Mouse (Mus musculus): Measurements from ENCODE around the gene Iqcf1. TPM values are rescaled to one million over a fixed set of nuclear protein-coding genes. Genes with fewer than 3 reads are reported as not detected.

Gene Iqcf1
- total RNA-seq, 2 experiments from 2014 or later, result not detected

- Histone ChIP-seq H3K4me3 (no peak overlapping the region), H3K27ac (no peak overlapping the region)
- no peak for TF ChIP-seq CTCF (IDR thresholded peaks at IDR 0.05)
- DNase-seq, result no peak
- intact Hi-C loops (cut with DNase I), result no loop called here
These were observed 13.8 kb downstream of the Iqcf1 start for GRCm38 (mm10) chr9:106513566-106513965.

GRCm38 (mm10) chr9:106514273-106514672 is 14.5 kb downstream of the Iqcf1 start, which contains the start of gene Iqcf5:
Gene Iqcf5, plus strand, starts transcription at chr9:106514573.
- intact Hi-C loops (cut with DNase I), result no loop called here
- DNase-seq, result no peak
- no peak for TF ChIP-seq CTCF (IDR thresholded peaks at IDR 0.05)
- Histone ChIP-seq H3K4me3 (no peak within 1 kb of the TSS), H3K27ac (no peak within 1 kb of the TSS)

GRCm38 (mm10) chr9:106519433-106519832 is 19.7 kb downstream of the Iqcf1 start:
- Histone ChIP-seq H3K4me3 (no peak overlapping the region), H3K27ac (no peak overlapping the region)
- DNase-seq, result no peak
- TF ChIP-seq CTCF (IDR thresholded peaks at IDR 0.05), result no peak
- intact Hi-C loops (cut with DNase I), result no loop called here

- intact Hi-C loops (cut with DNase I), result no loop called here
- Histone ChIP-seq H3K4me3 (no peak overlapping the region), H3K27ac (no peak overlapping the region)
- DNase-seq, result no peak
- TF ChIP-seq CTCF (IDR thresholded peaks at IDR 0.05), result no peak
These were observed 20.1 kb downstream of the Iqcf1 start for GRCm38 (mm10) chr9:106519909-106520308.

GRCm38 (mm10) chr9:106531833-106532232 is 32.1 kb downstream of the Iqcf1 start:
- H3K4me3 ChIP-seq, result no peak overlapping the region
- DNase-seq, result no peak
- intact Hi-C loops (cut with DNase I), result no loop called here
- H3K27ac ChIP-seq, result no peak overlapping the region
- TF ChIP-seq CTCF (IDR thresholded peaks at IDR 0.05), result peak; percentile 68

- Histone ChIP-seq H3K4me3 (no peak overlapping the region), H3K27ac (no peak overlapping the region)
- intact Hi-C loops (cut with DNase I), result no loop called here
- DNase-seq, result no peak
- TF ChIP-seq CTCF (IDR thresholded peaks at IDR 0.05), result no peak
These were observed 34.5 kb downstream of the Iqcf1 start for GRCm38 (mm10) chr9:106534296-106534695.

- DNase-seq, result no peak
- Histone ChIP-seq H3K4me3 (no peak overlapping the region), H3K27ac (no peak overlapping the region)
- TF ChIP-seq CTCF (IDR thresholded peaks at IDR 0.05), result no peak
- intact Hi-C loops (cut with DNase I), result no loop called here
These were observed 35.2 kb downstream of the Iqcf1 start for GRCm38 (mm10) chr9:106534975-106535374.

Other genes with a start within 250 kb of the Iqcf1 start
- gene Poc1a, start 218.9 kb upstream of the Iqcf1 start, total RNA-seq (2021), result 1 to 10 TPM; 1.4 to 2.1 TPM
- 10 to 100 TPM; 26.6 to 34.6 TPM for gene Dusp7, start 131.3 kb upstream of the Iqcf1 start, total RNA-seq (2021)
- gene Rpl29, start 70.5 kb upstream of the Iqcf1 start, total RNA-seq (2021), result 100 to 1,000 TPM; 253 to 301 TPM
- 10 to 100 TPM in 1 of 2 experiments, 1 to 10 TPM in 1; 8.2 to 14.9 TPM for gene Acy1, start 61.6 kb upstream of the Iqcf1 start, total RNA-seq (2021)
- 1 to 10 TPM; 4.8 to 6.1 TPM for gene Abhd14b, start 52.5 kb upstream of the Iqcf1 start, total RNA-seq (2021)
- 10 to 100 TPM; 15.9 to 19.8 TPM for gene Abhd14a, start 52.3 kb upstream of the Iqcf1 start, total RNA-seq (2021)
- 10 to 100 TPM; 63.8 to 69.0 TPM for gene Pcbp4, start 46.7 kb upstream of the Iqcf1 start, total RNA-seq (2021)
- gene Gpr62, start 34.0 kb upstream of the Iqcf1 start, total RNA-seq (2021), result under 1 TPM in 1 of 2 experiments, not detected in 1; 0.15 TPM
- gene Rrp9, start 24.0 kb upstream of the Iqcf1 start, total RNA-seq (2021), result 10 to 100 TPM; 23.9 to 24.7 TPM
- 10 to 100 TPM; 60.4 to 75.3 TPM for gene Parp3, start 23.0 kb upstream of the Iqcf1 start, total RNA-seq (2021)
- not detected for gene Iqcf5, start 14.6 kb downstream of the Iqcf1 start, total RNA-seq (2021)
- not detected for gene Iqcf3, start 61.7 kb downstream of the Iqcf1 start, total RNA-seq (2021)
- gene Iqcf4, start 71.0 kb downstream of the Iqcf1 start, total RNA-seq (2021), result not detected
- not detected for gene Iqcf6, start 126.6 kb downstream of the Iqcf1 start, total RNA-seq (2021)
- not detected for gene Grm2, start 156.1 kb downstream of the Iqcf1 start, total RNA-seq (2021)
- 10 to 100 TPM; 31.7 to 32.6 TPM for gene Tex264, start 186.0 kb downstream of the Iqcf1 start, total RNA-seq (2021)